Mouse (Mus musculus) urinary bladder, postnatal 14 days (tissue): ENCODE measurements around the gene Mapk7.

Experiments used
- DNase-seq: peaks from one replicate; pipeline ENCODE4 v3.0.0; 2021; ENCODE audit warnings: low spot score

Mapk7 gene

DNA sequence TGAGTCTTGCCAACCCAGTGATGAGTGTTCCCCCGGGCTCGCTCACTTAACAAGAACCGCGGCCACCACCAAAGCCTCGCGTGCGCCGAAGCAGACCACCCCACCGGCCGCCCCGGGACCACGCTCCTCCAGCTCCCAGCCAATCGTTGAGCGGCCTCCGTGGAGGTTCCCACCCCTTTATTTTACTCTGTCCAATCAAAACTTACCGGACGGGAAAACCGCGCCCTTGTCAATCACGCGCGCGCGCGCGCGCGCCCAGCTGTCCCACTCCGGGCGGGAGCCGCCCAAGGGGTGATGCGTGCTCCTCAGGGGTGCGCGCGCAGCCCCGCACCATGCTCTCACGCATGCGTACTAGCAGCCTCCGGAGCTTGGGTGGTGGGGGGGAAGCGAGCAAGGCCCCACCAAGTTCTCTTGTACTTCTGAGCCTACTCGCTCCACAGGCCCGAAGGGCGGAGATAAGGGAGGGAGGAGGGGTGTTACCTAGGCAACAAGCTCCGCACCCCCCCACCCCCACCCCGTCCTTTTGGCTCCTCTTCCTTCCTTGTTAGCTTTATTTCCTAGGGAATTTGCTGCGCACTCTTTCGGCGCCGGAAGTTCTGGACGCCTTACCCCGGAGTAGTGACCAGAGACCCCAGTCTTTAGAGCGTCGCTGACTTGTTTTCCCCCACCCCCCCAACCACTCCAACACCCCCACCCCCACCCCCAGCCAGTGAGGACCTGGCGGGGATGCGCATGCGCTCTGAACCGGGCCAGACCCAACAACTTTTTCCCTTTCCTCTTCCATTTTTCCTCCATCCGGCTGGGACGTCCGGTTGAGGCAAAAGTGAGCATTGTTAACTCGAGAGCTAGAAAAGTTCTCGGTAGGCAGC lies at the start of gene Mapk7:
Gene Mapk7, minus strand, starts transcription at position 278 of the 869 bp plus-strand sequence.
- peak; percentile 97 for DNase-seq

DNA sequence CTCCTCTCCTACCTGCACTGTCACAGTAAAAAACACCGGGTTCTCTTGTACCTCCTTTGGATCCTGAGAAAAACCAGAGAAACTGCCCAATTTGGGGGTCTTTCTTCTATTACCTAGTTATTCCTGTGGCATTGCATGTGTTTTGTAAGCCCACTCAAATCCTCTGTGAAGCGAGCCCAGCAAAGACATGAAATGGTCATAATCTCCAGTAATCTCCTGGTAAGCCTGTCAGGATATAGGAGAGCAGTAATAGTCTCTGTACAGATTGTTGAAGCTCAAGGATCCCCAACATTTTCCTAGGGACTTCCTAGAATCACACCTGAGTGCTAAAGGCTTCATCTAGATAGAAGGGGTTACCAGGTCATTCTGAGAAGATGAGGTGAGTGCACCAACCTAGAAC lies 46.9 kb upstream of the Mapk7 start:
- no peak for DNase-seq

DNA sequence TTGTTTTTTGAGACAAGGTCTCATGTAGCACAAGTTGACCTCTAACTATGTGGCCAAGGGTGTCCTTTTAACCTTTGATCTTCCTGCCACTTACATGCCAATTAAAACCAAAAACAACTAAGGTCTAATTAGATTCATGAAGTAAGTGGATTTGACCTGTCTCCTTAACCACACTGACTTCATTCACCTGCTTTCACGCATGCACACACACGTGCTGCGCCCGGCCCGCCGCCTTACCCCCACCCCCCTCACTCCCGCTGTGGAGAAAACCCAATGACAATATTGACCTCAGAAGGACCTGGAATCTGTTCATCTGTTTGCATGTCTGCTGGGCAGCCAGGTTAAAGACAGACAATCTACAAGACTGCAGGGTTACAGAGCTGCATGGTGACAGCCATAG lies 46.4 kb upstream of the Mapk7 start:
- no peak for DNase-seq

DNA sequence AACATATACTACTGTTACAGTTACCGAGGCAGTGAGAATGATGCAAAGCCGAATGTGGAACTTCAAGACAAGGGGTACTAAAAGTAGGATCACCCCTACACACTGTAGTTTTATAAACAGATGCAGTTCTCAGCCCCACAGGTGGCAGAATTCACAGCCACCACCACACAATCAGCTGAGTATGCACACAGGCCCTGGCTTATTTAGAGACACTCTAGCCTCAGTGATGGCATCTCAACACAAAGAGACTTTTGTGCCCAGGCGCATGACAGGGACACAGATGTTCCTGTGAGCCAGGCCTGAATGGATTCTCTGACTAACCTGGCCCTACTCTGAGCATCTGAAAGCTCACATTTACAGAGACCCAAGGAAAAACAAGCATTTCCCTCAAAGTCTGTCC lies 43.2 kb upstream of the Mapk7 start:
- no peak for DNase-seq

DNA sequence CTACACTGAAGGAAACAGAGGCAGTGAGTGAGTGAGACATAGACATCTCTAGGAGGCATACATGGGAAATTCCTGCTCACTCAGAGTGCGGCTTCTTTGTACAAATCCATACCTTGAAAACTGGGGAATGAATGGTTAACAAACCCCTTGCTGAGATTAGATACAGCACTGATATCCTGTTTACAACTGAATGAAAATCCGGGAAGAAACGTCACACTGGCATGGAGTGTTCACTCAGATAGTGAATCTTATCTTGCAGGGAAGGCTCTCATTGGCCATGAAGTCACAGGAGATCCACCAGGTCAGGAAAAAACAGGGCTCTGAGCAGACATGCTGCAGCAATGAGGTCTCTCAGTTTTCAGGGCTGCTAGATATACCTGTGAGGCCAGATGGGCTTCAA lies 42.7 kb upstream of the Mapk7 start:
- DNase-seq: no peak

DNA sequence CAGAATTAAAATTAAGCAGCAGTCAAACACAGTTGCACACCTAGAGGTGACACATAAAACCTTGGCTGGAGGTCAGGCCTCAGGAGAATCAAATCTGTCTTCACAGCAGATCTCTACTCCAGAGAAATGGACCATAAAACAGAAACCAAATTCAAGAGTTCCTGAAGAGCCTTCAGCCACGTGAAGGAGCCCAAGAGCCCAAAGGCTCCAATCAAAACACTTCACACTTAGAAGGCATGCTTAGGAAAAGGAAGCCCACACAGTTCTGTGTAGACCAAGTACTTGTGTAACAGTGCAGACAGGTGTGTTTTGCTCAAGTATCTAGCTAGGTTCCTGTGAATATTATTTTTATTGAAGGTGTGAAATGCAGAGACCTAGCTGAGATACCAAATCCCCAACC lies 41.3 kb upstream of the Mapk7 start:
- no peak for DNase-seq

DNA sequence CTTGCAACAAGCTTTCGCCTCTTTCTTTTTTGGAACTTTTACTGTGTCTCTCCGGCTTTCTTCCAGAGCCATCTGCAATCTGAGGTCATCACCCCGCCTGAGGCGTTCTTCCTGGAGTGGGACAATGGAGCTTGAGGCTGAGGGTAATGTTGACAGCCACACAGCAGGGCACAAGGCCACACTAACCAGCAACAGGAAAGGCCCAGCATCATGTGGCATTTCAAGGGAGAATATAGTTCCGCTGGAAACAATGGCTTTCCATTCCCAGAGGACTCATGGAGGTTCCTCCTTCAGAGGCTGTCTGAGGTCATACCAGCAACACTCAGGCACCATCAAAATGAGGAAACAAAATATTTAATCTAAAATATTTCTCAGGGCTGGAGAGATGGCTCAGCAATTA lies 39.4 kb upstream of the Mapk7 start:
- no peak for DNase-seq

DNA sequence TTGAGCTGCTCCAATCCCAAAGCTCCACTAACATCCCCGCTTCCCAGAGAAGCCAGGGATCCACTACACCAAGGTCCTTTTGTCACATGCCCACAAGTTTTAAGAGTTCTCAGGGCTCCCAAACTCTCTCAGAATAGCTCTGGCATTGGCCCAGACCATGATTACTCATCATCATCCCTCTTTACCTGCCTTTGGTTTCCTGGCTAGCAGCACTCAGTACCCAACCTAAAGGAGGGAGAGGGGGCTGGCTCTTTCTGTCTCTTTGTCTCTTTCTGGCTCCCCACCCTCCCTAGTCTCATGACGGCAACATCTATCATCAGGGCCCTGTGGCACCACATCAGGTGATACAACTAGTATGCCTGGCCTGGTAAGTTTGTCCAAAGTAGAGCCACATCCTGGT lies 38.6 kb upstream of the Mapk7 start:
- no peak for DNase-seq

DNA sequence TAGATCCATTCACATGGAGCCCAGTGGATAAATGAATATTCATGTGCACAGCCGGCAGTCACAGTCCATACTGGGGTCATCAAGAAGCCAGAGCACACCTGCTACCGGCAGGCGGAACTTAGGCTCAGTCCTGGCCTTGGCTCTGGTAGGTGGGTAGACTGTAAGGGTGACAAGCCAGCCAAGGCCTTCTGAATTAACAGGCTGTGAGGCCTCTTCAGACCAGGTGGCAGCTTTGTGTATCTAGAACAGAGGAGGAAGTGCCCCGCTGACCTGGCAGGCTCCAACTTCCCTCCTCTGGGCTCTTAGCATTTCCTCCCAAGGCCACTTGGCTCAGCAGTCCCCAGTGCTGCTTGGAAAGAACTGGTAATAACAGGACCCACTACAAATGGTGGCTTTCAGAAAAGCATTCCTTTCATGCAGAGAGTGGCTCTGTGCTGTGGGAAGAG lies 35.1 kb upstream of the Mapk7 start:
- no peak for DNase-seq

DNA sequence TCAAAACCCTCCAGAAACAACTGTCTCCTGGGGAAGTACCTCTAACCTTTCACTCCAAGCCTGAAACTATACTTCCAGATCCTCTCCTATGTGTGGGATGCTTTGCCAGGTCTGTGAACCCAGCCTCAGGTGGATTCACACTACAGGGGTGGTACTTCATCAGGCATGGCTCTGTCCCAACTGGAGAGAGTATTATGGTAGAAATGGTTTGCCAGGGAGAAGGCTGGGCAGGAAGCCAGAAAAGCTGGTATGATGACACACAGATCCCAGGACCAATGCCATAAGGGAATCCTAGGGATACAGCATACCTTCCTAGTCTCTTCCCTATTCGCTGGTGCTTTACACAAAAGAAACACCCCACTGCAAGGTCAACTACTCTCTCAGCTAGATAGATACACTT lies 32.7 kb upstream of the Mapk7 start:
- DNase-seq: peak; percentile 24

DNA sequence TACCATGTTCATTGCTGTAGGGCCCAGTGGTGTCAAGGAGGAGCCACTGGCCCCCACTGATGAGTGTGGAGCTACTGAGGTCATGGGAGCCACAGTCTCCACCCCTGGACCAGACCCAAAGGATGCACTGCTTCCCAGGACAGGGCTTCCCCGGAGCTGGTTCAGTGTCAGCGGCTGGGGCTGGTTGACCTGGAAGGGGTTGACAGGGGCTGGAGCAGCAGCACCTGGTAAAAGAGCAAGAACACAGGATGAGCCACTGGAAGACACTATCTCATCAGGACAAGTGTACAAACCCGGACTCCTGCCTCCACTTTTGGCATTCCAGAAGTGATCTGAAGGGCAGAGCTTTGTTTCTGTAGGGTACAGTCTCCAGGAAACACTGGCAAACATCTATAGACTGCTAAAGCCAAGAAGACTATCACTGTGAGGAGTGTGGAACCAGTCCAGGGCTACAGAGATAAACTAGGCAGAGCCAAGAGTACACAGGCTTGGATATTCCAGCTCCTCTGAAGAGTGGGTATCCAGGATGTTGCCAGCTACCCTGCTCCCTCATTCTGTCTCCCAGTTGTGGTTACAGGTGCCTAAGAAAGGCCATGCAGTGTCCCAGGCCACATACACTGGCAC lies 25.4 kb upstream of the Mapk7 start:
- DNase-seq: no peak

DNA sequence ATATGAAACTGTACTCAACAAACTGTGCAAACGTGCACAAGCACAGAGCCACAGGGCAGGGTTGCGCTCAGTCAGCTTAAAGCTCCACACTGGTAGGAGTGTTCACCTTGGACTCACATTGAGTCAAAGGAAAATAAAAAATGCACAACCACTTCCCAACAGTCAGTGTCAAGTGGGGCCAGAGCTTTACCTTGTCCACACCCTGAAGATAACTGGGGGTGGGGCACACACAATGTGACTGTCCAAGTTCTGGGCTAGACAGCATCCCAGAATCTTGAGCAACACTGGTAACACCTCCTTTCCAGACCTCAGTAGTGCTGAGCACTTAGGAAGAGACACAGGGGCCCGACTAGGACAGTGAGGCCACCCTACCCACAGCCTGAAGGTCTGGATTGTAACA lies 24.7 kb upstream of the Mapk7 start:
- DNase-seq: no peak

DNA sequence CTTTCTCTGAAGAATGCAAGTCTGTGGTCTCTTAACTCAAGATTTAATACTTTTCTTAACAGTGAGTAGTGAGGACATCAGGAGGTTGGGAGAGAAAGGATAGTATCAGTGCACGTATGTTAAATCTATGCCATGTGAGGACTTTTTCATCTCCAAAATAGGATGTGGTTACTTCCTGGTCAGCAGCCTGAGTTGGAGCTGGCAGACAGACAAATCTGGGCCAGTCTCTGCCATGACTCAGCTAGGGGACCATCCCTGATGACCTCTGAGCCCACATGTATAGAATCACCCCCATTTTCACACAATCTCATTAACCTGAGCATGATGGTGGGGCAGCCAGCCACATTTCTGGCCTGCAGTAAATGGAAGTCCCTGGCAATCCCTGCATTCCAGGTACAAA lies 23.8 kb upstream of the Mapk7 start:
- DNase-seq: no peak

DNA sequence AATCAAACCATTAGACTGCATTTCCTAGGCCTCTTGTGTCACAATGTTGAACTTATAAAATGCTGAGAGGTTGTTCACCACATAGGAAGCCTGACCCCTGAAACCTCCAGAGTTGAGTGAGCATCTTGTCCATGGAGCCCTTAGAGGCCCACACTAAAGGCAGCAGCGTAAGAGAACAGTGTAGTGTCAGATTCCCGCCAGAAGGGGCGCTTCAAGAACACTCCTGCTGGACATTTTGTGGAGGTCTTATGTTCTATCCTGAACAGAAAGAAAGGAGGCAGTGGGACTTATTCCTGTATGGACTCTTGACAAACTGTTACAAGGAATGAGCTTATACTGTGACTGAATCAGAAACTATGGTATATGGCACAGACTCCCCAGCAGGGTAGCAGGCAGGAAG lies 20.7 kb upstream of the Mapk7 start:
- peak; percentile 27 for DNase-seq

DNA sequence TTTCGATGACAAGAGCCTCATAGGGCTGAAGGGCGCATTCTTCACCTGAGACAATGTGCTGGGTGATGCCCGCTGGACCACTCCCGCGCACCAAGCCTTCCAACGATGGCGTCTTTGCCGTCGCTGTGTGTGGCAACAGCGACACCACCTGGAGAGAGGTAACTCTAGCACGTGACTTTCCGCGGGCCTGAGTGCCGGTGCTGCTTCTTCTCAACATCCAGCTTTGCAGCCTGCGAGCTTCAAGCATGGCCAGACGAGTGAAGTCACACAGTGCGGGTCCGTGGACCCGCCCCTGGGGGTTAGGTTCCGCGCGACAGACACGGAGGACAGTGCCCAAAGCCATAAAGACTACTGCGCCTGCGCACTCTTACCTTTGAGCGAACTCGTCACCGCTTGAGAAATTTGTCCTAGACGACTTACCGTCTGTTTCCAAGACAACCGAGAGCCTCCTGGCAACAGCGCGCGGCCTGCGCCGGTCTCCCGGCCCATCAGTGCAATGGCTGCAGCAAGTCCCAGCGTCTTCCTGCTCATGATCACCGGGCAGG lies 10.6 kb upstream of the Mapk7 start, which contains the start of gene B9d1:
Gene B9d1, plus strand, starts transcription at position 432 of the 545 bp plus-strand sequence.
- peak; percentile 95 for DNase-seq

DNA sequence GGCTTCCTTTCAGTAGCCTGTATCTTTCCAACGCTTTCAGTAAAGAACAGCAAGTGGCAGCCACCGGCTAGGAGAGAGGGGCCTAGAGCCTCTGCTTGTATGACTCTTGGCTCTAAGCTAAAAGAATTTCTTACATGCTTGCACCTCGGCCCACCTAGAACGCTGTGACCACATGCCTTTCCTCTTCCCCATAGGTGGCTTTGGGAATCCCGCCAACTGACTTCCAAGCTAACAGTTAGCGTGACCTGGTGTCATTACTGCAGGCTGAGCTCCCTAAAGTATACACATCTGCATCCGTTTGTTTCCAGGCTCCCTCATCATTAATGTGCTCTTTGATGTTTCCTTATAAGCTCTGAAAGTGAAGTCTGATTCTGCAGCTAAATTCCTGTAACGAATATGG lies 9.7 kb upstream of the Mapk7 start:
- no peak for DNase-seq

DNA sequence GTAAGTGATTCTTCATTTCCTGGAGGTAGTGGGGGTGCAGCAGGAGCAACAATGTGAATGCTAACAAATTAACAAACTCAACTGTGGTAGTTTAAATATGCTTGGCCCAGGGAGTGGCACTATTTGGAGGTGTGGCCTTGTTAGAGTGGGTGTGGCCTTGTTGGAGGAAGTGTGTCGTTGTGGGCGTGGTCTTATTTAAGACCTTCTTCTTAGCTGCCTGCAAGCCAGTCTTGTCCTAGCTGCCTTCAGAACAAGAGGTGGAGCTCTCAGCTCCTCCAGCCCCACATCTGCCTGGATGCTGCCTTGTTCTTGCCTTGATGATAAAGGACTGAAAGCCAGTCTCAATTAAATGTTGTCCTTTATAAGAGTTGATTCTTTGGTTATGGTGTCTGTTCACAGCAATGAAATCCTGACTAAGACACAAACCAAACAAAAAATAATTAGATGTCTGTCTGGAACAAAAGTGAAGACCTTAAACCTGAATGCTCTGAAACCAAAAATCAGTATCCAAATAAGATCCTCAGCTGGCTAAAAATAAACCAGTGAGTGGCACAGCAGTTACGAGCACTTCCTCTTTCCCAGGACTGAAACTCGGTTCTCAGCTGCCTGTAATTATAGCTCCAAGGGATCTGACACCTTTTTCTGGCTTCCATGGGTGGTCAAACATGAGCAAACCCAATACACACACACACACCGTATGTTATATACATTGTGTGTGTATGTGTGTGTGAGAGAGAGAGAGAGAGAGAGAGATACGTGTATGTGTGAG lies 4.7 kb upstream of the Mapk7 start:
- DNase-seq: no peak

DNA sequence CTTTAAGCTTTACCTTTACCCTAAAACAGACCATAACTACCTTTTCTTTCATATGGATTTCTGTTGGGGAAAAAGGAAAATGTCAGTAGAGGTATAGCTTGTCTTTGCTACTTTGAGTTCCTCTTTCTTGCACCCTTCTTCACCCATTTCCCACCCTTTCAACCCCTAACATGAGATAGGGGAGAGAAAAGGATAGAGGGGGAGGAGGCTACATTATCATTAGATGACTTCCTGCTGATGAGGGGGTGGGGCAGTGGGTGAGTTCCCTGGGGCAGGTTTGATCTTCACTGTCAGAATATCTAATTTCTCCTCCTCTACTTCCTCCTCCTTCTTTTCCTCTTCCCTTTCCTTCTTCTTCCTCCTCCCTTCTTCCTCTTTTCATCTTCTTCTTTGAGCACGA lies 3.3 kb upstream of the Mapk7 start:
- no peak for DNase-seq

DNA sequence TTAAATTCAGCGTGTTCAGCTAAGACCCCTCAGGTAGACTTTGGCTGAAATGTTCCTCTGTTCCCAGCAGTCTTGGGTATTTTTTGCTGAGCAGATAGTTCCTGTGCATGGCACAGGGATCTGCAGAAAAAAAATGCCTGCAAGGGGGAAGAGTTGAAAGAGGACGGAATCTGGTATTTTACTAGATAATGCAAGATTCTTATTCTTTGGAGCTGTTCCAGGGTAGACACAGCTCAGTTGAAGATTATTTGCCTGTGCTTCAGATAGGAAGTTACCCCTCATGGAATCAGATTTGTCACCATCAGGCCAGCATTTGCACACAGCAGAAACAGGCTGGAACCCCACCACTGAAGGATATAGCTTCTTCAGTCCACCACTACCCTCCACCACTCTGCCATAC lies 1.3 kb upstream of the Mapk7 start:
- DNase-seq: no peak

DNA sequence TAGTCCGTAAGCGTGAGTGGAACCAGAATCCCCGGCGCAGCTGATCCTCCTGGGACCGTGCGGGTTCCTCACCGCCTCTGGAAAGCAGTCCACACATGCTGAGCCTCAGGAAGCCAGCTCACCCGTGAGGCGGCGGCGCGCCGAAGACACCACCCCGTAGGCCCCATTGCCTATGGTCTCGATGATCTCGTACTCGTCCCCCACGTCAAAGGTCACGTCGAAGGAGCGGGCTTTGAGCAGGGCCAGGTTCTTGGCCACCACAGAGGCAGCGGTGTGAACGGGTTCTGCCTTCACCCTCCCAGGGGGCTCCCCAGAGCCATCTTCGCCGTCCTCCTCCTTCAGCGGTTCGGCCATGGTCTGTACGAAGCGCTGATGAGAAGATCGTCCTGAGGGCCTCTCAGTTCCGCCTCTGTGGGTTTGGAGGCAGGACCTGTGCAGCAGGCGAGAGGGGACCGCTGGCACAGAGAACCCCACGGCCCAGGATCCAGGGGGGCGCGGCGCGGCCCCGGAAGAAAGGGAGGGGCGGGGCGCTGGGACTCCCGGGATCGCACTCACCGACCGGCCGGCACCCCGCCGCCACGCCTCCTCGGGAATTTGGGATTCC lies 579 bp downstream of the Mapk7 start:
- DNase-seq: peak; percentile 47

DNA sequence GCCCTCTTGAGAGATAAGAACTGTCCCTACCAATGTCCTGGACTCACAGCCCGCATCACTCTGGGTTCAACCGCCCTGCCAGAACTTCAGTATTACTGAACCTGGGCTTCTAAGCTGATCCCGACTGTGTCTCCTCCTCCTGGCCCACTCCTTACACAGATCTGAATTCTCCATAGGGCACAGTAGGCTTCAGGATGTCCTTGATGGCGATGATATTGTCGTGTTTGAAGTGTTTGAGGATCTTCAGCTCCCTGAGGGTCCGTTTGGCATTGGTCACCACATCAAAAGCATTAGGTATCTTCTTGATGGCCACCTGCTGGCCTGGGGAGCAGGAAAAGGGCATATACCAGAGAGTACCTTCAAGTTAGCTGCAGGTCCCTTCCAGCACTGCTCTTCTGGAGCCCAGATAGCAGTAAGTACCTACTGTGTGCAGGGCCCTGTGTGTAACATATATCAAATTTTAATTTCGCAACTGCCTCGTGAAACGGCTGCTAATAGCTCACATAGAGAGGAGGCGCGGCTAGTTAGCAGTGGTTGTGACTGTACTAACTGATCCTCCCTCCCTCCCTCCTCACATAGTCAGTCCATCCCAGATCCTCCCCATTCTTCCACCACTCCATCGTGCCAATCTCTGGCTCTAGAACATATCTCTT lies 1.3 kb downstream of the Mapk7 start:
- no peak for DNase-seq
